Mouse (Mus musculus) forebrain, embryonic 14.5 days (tissue): ENCODE data around the gene Olfr826. TPM values are rescaled to one million over a fixed set of nuclear protein-coding genes. Genes with fewer than 3 reads are reported as not detected.

ENCODE experiments used
- ATAC-seq: fragments of 200-750 bp; cut with Nextera tagmentation; 2 replicates; pipeline ENCODE4 v1.8.0; 2017; ENCODE audit warnings: mild to moderate bottlenecking, moderate library complexity
- DNase-seq: peaks from one replicate; pipeline ENCODE4 v3.0.0-alpha.2; 2015; ENCODE audit warnings: low spot score
- H3K27ac ChIP-seq: fragments of 300-500 bp; sonication (generic); 2 replicates; pipeline ENCODE4 v1.5.1; 2014; ENCODE audit warnings: low read depth, mild to moderate bottlenecking, control low read depth, low read length, moderate library complexity
- H3K27me3 ChIP-seq: fragments of 300-500 bp; sonication (generic); replicated peaks from 2 replicates; pipeline ENCODE4 v1.6.1; 2014; ENCODE audit warnings: low read length, control low read depth, mixed read lengths; ENCODE audit not compliant: control insufficient read depth, insufficient read depth
- H3K36me3 ChIP-seq: fragments of 300-500 bp; sonication (generic); 2 replicates; pipeline ENCODE4 v1.6.1; 2014; ENCODE audit warnings: low read length, control low read depth; ENCODE audit not compliant: control insufficient read depth, insufficient read depth
- H3K4me1 ChIP-seq: fragments of 300-500 bp; sonication (generic); 2 replicates; pipeline ENCODE4 v1.6.1; 2014; ENCODE audit warnings: antibody characterized with exemption, low read length, control low read depth; ENCODE audit not compliant: control insufficient read depth, insufficient read depth
- H3K4me2 ChIP-seq: fragments of 300-500 bp; sonication (generic); 2 replicates; pipeline ENCODE4 v1.6.1; 2014; ENCODE audit warnings: mild to moderate bottlenecking, control low read depth, low read length
- H3K4me3 ChIP-seq: fragments of 300-500 bp; sonication (generic); 2 replicates; pipeline ENCODE4 v1.5.1; 2014; ENCODE audit warnings: low read depth, low read length, control low read depth
- H3K9ac ChIP-seq: fragments of 300-500 bp; sonication (generic); 2 replicates; pipeline ENCODE4 v1.6.1; 2014; ENCODE audit warnings: mild to moderate bottlenecking, low read length, control low read depth, moderate library complexity
- H3K9me3 ChIP-seq: fragments of 300-500 bp; sonication (generic); replicated peaks from 2 replicates; pipeline ENCODE4 v1.6.1; 2016; ENCODE audit warnings: low read length, control low read depth, mixed read lengths; ENCODE audit not compliant: control insufficient read depth
- WGBS: fragments of 180-500 bp; shearing (Covaris S2); extraction: QIAGEN DNeasy Blood & Tissue Kit; methylation state at CpG from one replicate; pipeline ENCODE4 v1.1.7; 2014; 5-methylcytosine and 5-hydroxymethylcytosine counted together
- polyA plus RNA-seq: library from polyadenylated mRNA; unstranded; fragments of >200 nt; fragmentation: Nextera tagmentation; extraction: Ambion mirVana; gene quantifications from 2 replicates; pipeline ENCODE4 v1.2.1, GENCODE M21; 2014

The Olfr826 gene
- polyA plus RNA-seq, result not detected in 2 replicates

DNA sequence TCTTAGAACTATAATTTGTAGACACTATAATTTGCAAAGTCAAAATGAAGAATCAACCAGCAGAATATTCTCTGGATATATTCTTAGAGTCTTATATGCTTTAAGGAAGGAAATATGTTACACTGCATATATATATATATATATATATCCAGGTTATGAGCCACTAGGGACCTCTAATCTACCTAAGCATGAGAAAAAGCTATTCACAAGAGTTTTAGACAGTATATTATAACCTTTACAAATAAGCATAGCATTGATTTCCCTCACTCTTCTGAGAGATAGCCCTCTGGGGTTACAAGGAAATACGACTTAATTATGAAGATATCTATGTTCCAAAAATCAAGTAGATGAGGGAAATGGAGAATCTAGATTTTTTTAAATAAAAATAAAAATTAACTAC lies at the start of gene Olfr826:
Gene Olfr826, minus strand, starts transcription at position 101 of the 400 bp plus-strand sequence.
- Histone ChIP-seq H3K27me3 (no peaks in the 10 kb centered on the region), H3K9me3 (no peaks in the 10 kb centered on the region), H3K36me3 (no peaks in the 10 kb centered on the region), H3K4me2 (no peak within 1 kb of the TSS), H3K9ac (no peak within 1 kb of the TSS), H3K4me3 (no peak within 1 kb of the TSS), H3K4me1 (no peaks in the 10 kb centered on the region), H3K27ac (no peak within 1 kb of the TSS)
- ATAC-seq (no peak), DNase-seq (no peak)
- 79% methylated on average over 1 of the region's 1 CpGs for WGBS

DNA sequence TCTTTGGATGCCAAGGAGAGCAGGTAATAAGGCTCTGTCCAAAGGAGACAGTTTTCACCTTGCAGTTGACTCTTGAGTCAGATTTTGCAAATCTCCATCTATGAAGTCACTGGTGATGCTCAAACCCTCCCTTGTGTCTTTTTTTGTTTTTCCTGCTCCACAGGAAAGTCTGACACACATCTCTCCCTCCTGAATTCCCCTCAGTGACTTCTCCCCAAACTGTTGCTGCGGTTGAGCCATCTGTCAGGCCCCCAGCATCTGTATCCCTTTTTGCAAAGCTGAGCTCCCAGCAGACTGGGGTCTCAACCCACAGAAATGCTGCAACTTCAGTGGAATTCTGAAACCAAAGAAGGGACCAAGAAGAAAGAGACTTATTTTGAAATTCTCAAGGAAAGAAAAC lies 48.1 kb upstream of the Olfr826 start:
- no peak overlapping the region for H3K27ac ChIP-seq
- no peak overlapping the region for H3K9ac ChIP-seq
- 85% methylated on average over 1 of the region's 1 CpGs for WGBS
- DNase-seq (no peak), ATAC-seq (no peak)
- H3K4me3 ChIP-seq, result no peak overlapping the region
- no peaks in the 10 kb centered on the region for H3K36me3 ChIP-seq
- H3K4me1 ChIP-seq, result no peaks in the 10 kb centered on the region
- no peak overlapping the region for H3K4me2 ChIP-seq
- no peaks in the 10 kb centered on the region for H3K27me3 ChIP-seq
- H3K9me3 ChIP-seq, result no peaks in the 10 kb centered on the region

DNA sequence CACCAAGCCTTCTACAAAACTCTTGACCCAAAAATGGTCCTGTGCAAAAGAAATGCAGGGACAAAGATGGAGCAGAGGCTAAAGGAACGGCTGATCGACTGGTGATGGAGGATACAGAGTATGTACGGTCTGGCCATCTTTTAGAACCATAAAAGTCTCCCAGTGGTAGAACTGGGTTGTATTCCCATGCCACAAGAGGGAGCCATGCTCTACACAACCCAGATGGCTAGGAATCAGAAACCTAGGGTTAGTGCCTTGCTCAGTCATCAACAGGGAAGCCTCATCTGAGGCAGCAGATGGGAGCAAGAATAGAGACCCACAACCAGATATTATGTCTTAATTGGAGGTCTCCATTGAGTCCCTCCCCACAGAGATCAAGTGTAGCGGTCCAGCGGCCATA lies 45.6 kb upstream of the Olfr826 start:
- Histone ChIP-seq H3K27me3 (no peaks in the 10 kb centered on the region), H3K4me1 (no peaks in the 10 kb centered on the region), H3K36me3 (no peaks in the 10 kb centered on the region), H3K4me2 (no peak overlapping the region), H3K27ac (no peak overlapping the region), H3K4me3 (no peak overlapping the region), H3K9ac (no peak overlapping the region), H3K9me3 (no peaks in the 10 kb centered on the region)
- 86% methylated on average over 5 of the region's 5 CpGs for WGBS
- no peak for DNase-seq
- no peak for ATAC-seq

DNA sequence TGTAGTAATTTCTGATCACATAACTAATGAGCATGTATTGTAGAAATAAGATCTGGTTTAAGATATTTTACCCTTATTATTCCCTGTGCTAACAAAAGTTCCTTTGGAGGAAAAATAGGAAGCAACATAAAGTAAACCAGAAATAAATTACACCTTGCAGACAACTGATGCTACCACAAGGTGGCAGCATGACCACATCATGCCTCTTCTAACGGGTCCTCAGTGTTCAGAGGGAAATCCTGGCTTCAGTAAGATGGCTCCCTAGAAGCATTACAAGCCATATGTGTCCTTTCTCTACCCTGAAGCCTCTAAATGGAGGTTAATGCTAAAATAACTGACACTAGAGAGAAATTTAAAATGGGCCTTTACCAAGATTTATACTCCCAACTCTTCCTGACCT lies 44.3 kb upstream of the Olfr826 start:
- 0% methylated on average over 1 of the region's 1 CpGs for WGBS
- DNase-seq (peak; percentile 87), ATAC-seq (peak; percentile 93)
- no peaks in the 10 kb centered on the region for H3K9me3 ChIP-seq
- no peak overlapping the region for H3K4me2 ChIP-seq
- no peaks in the 10 kb centered on the region for H3K36me3 ChIP-seq
- no peak overlapping the region for H3K27ac ChIP-seq
- no peak overlapping the region for H3K9ac ChIP-seq
- H3K4me3 ChIP-seq, result no peak overlapping the region
- H3K4me1 ChIP-seq, result no peaks in the 10 kb centered on the region
- H3K27me3 ChIP-seq, result no peaks in the 10 kb centered on the region

DNA sequence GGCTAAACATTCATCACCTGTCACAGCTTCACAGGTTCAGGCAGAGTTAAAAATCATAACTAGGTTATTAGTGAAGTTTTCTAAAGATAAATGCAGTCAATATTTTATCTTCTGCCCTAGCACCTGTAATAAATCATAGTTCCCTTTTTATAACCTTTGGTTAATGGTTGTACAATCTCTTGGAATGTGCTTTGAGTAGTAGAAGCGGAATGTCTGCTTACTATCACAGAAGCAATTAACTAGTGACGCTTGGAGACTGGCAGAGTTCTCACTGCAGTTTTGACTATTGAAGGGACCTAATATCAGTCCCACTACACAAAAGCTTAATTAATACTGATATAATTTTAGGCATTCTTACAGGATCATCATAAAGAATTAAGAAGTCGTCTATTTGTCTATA lies 41.0 kb upstream of the Olfr826 start:
- no peak for DNase-seq
- 80% methylated on average over 3 of the region's 3 CpGs for WGBS
- Histone ChIP-seq H3K4me3 (no peak overlapping the region), H3K36me3 (no peaks in the 10 kb centered on the region), H3K27me3 (no peaks in the 10 kb centered on the region), H3K4me1 (no peaks in the 10 kb centered on the region), H3K9ac (no peak overlapping the region), H3K27ac (no peak overlapping the region), H3K4me2 (no peak overlapping the region), H3K9me3 (no peaks in the 10 kb centered on the region)
- ATAC-seq, result no peak

DNA sequence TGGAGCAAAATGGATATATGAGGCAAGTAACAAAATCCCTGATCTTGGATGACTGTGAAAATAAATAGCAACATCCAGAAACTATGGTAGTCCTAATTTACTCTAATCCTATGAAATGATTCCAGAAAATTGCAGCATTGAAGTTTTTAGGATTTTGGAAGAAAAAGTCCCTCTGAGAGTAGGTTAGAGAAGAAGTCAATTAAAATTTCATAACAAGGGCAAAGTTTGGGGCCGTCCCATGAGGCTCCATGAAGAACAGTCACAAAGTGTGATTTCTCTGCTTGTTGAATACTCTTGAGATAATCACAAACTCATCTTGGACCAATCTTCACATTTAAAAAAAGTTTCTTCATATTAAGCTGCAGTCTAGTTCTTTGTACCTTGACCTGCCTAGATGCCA lies 30.3 kb upstream of the Olfr826 start, which contains the start of gene Olfr827:
Gene Olfr827, minus strand, starts transcription at position 101 of the 400 bp plus-strand sequence.
- ATAC-seq (no peak), DNase-seq (no peak)
- H3K4me3 ChIP-seq, result no peak within 1 kb of the TSS
- H3K9me3 ChIP-seq, result no peaks in the 10 kb centered on the region
- no peak within 1 kb of the TSS for H3K27ac ChIP-seq
- no peaks in the 10 kb centered on the region for H3K36me3 ChIP-seq
- H3K9ac ChIP-seq, result no peak within 1 kb of the TSS
- no peak within 1 kb of the TSS for H3K4me2 ChIP-seq
- H3K27me3 ChIP-seq, result no peaks in the 10 kb centered on the region
- 90% methylated on average over 1 of the region's 1 CpGs for WGBS
- no peaks in the 10 kb centered on the region for H3K4me1 ChIP-seq

DNA sequence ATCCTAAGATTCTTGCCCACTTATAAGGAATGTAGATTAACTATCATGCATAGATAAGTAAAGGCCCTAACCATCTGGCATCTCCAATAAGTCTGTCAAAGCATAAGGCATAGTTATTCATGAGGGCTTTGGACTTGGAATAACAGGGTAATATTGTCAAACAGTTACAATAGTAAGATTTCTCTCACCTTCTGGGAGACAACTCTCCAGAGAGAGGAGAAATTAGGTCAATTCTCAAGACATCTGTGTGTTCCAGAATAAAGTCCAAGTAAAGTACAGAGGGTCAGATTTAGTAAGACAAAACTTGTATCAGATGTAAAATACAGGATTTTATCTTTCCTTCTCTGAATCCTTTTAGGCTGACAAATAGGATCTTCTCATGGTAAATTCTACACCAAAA lies 17.3 kb downstream of the Olfr826 start, which contains the start of gene Olfr825:
Gene Olfr825, minus strand, starts transcription at position 101 of the 400 bp plus-strand sequence.
- H3K4me2 ChIP-seq, result no peak within 1 kb of the TSS
- H3K4me1 ChIP-seq, result no peaks in the 10 kb centered on the region
- H3K27me3 ChIP-seq, result no peaks in the 10 kb centered on the region
- ATAC-seq, result no peak
- DNase-seq, result no peak
- H3K4me3 ChIP-seq, result no peak within 1 kb of the TSS
- H3K36me3 ChIP-seq, result no peaks in the 10 kb centered on the region
- H3K9ac ChIP-seq, result no peak within 1 kb of the TSS
- H3K27ac ChIP-seq, result no peak within 1 kb of the TSS
- no peaks in the 10 kb centered on the region for H3K9me3 ChIP-seq

DNA sequence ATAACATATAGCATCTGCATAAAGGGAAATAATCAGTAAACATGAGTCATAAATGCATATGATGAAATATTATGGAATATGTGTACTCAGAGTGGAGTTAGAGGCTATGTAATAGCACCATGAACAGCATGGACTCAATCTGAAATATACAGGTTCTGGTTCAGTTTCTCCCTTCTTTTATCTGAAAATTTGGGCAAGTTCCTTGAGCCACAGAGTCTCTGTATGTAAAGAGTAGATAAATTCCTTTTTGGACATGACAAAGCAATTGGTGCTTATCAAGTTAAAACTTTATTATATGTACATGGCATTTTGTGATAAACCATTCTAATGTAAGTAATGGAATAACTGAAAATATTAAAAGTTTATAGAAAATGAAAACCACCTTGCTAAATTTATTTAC lies 18.8 kb downstream of the Olfr826 start:
- DNase-seq (no peak), ATAC-seq (no peak)
- Histone ChIP-seq H3K4me3 (no peak overlapping the region), H3K4me1 (no peaks in the 10 kb centered on the region), H3K27me3 (no peaks in the 10 kb centered on the region), H3K36me3 (no peaks in the 10 kb centered on the region), H3K4me2 (no peak overlapping the region), H3K27ac (no peak overlapping the region), H3K9me3 (no peaks in the 10 kb centered on the region), H3K9ac (no peak overlapping the region)

DNA sequence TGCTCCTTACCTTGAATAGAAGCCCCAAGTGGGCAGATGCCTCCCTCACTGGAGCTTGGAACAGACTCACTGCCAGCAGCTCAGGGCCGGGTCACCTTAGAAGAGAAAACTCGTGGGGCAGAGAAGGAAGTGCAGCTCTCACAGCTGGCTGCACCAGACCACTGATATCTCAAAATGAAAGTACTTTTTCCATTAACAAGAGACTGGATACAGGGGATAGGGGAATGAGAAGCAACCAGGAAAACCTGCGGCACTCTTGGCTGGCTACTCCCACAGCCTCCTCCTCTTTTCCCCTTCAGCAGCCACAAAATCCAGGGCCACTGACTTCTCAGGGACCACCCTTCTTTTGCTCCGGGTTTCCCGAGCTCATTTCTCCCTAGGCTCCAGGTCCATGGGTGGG lies 39.9 kb downstream of the Olfr826 start:
- no peak overlapping the region for H3K4me2 ChIP-seq
- H3K36me3 ChIP-seq, result no peaks in the 10 kb centered on the region
- no peak overlapping the region for H3K9ac ChIP-seq
- no peak overlapping the region for H3K27ac ChIP-seq
- H3K9me3 ChIP-seq, result no peaks in the 10 kb centered on the region
- no peak for DNase-seq
- H3K27me3 ChIP-seq, result no peaks in the 10 kb centered on the region
- no peaks in the 10 kb centered on the region for H3K4me1 ChIP-seq
- no peak overlapping the region for H3K4me3 ChIP-seq
- 77% methylated on average over 5 of the region's 5 CpGs for WGBS
- no peak for ATAC-seq
